Mouse (Mus musculus): ENCODE data around the gene Zbtb39.

- TF ChIP-seq USF1 (IDR thresholded peaks at IDR 0.05; ENCODE audit: low read depth), result no peak
- TF ChIP-seq CTCF (IDR thresholded peaks at IDR 0.05; ENCODE audit: control insufficient read depth, insufficient read depth, insufficient read length), result no peak
- no peak for TF ChIP-seq MYOG (IDR thresholded peaks at IDR 0.05; ENCODE audit: control insufficient read depth, extremely low read depth, insufficient read length)
These were observed 30.4 kb upstream of the Zbtb39 start for GRCm38 (mm10) chr10:127708850-127709370.

Data from C2C12 (cell line).